Mouse (Mus musculus): ENCODE data around the gene Bcas3. TPM values are rescaled to one million over a fixed set of nuclear protein-coding genes. Genes with fewer than 3 reads are reported as not detected.
A peak's percentile ranks its signal among the peaks of the same experiment; 100 is the strongest.

The Bcas3 gene
- polyA plus RNA-seq, 1 experiment from 2014 or later = 26.5 TPM

DNA sequence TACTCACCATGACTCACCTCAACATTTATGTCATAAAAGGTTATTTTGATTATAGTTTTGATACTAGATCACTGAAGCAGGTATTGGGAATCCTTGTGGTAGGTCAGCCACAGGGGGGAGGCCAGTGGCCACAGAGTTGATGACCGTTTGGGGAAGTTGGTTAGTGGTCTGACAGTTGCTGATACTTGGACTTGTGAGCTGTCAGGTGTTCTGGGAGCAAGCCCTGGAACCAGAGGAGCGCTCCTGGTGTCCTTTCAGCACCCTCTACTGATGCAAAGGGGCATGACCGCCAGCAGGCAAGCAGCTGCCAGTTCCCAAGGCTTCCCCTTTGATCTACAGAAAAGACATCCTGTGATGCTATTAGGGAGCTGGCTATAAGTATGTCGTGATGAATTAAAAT lies 18.2 kb upstream of the Bcas3 start:
- Histone ChIP-seq H3K27ac (no peak overlapping the region), H3K4me1 (no peaks in the 10 kb centered on the region), H3K27me3 (ENCODE audit: low read depth, poor library complexity, severe bottlenecking) (no peaks in the 10 kb centered on the region), H3K4me3 (no peak overlapping the region), H3K9me3 (replicated peaks) (no peaks in the 10 kb centered on the region), H3K36me3 (peaks cover 98% of the 10 kb centered on the region)
- 45% methylated on average over 4 of the region's 4 CpGs for WGBS
- no peak for DNase-seq (ENCODE audit: low spot score)

GRCm38 (mm10) chr11:85339173-85339831 lies 13.7 kb upstream of the Bcas3 start:
- H3K4me1 ChIP-seq = no peaks in the 10 kb centered on the region
- no peaks in the 10 kb centered on the region for H3K27me3 ChIP-seq (ENCODE audit: low read depth, poor library complexity, severe bottlenecking)
- no peaks in the 10 kb centered on the region for H3K9me3 ChIP-seq (replicated peaks)
- no peak for DNase-seq (ENCODE audit: low spot score)
- WGBS = 97% methylated on average over 6 of the region's 6 CpGs
- no peak overlapping the region for H3K27ac ChIP-seq
- peaks cover 98% of the 10 kb centered on the region for H3K36me3 ChIP-seq
- H3K4me3 ChIP-seq = no peak overlapping the region

DNA sequence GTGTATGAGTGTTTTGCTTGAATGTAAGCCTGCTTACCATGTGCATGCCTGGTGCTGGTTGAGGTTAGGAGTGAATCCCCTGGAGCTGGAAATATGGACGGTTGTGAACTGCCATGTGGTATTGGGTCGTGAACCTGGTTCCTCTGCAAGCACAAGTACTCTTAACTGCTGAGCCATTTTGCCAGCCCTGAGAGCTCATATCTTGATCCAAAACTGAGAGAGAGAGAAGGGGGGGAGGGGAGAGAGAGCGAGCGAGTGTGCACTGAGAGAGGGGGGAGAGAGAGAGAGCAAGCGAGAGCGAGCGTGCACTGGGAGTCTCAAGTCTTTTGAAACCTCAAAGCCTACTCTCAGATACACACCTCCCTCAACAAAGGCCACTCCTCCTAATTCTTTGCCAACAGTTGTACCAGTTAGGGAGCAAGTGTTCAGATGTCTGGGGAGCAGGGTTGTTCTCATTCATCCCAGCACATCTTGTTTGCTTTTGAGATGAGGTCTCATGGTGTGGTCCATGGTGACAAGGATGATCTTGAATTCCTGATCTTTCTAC lies 12.8 kb upstream of the Bcas3 start:
- WGBS = 93% methylated on average over 7 of the region's 7 CpGs
- H3K27ac ChIP-seq = no peak overlapping the region
- peaks cover 91% of the 10 kb centered on the region for H3K36me3 ChIP-seq
- H3K4me3 ChIP-seq = no peak overlapping the region
- H3K27me3 ChIP-seq (ENCODE audit: low read depth, poor library complexity, severe bottlenecking) = no peaks in the 10 kb centered on the region
- no peaks in the 10 kb centered on the region for H3K9me3 ChIP-seq (replicated peaks)
- H3K4me1 ChIP-seq = no peaks in the 10 kb centered on the region
- no peak for DNase-seq (ENCODE audit: low spot score)

DNA sequence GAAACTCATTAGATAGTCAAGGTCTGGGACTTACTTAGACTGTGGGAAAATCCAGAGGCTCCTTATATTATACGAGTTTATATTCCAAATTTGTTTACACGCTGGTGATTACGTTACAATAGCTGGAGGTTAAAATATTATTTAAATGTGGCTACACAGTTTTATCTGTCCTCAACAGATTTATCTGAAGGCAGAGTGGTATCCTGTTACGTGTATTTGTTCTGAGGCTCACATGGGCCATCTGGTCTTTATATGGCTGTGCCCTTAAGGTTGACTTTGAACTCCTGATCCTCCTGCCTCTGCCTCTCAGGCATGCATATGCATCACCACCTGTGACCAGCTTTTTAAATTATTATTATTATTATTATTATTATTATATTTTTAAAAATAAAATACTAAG lies 852 bp downstream of the Bcas3 start:
- no peak for DNase-seq (ENCODE audit: low spot score)
- no peaks in the 10 kb centered on the region for H3K9me3 ChIP-seq (replicated peaks)
- peak overlapping the region; percentile 70 for H3K4me3 ChIP-seq
- no peaks in the 10 kb centered on the region for H3K27me3 ChIP-seq (ENCODE audit: low read depth, poor library complexity, severe bottlenecking)
- H3K27ac ChIP-seq = no peak overlapping the region
- peaks cover 11% of the 10 kb centered on the region for H3K4me1 ChIP-seq
- WGBS = 81% methylated on average over 4 of the region's 4 CpGs
- H3K36me3 ChIP-seq = peaks cover 2% of the 10 kb centered on the region

DNA sequence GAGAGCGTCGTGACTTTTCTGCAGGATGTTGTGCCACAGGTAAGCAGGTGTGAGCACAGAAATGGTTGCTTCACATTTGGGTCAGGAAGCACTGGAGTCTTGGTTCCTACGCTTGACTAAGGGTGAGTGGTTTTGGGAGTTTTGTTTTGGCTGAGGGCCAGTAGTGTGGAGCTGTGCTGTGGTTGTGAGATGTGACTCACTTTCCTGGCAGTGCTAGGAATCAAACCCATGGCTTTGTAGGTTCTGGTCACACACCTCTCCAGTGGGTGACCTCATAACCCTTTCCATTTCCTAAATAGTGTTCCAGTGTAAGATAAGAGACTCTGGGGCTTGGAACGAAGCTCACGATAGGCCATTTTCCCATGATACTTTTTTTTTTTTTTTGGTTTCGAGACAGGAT lies 6.7 kb downstream of the Bcas3 start:
- 95% methylated on average over 6 of the region's 6 CpGs for WGBS
- no peaks in the 10 kb centered on the region for H3K27me3 ChIP-seq (ENCODE audit: low read depth, poor library complexity, severe bottlenecking)
- H3K27ac ChIP-seq = no peak overlapping the region
- H3K4me3 ChIP-seq = no peak overlapping the region
- no peaks in the 10 kb centered on the region for H3K4me1 ChIP-seq
- peaks cover 17% of the 10 kb centered on the region for H3K36me3 ChIP-seq
- H3K9me3 ChIP-seq (replicated peaks) = no peaks in the 10 kb centered on the region
- DNase-seq (ENCODE audit: low spot score) = no peak

DNA sequence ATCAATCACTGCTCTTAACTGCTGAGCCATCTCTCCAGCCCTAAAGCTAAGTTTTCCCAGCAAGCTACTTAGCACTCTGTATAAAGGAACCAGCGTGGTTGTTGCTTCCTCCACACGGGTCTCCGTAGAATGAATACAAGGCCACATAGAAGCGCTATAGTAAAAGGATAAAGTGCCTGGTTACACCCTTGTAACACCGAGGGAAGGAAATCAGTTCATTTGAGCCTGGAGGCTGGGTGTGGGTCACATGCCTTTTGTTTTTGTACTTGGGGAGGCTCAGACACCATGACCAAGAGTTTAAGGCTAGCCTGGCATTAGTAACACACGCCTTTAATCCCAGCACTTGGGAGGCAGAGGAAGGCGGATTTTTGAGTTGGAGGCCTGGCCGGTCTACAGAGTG lies 8.7 kb downstream of the Bcas3 start:
- WGBS = 90% methylated on average over 8 of the region's 8 CpGs
- Histone ChIP-seq H3K4me1 (no peaks in the 10 kb centered on the region), H3K27me3 (ENCODE audit: low read depth, poor library complexity, severe bottlenecking) (no peaks in the 10 kb centered on the region), H3K4me3 (no peak overlapping the region), H3K27ac (no peak overlapping the region), H3K36me3 (peaks cover 20% of the 10 kb centered on the region; the same call in 1 of the 2 replicates), H3K9me3 (replicated peaks) (no peaks in the 10 kb centered on the region)
- no peak for DNase-seq (ENCODE audit: low spot score)

DNA sequence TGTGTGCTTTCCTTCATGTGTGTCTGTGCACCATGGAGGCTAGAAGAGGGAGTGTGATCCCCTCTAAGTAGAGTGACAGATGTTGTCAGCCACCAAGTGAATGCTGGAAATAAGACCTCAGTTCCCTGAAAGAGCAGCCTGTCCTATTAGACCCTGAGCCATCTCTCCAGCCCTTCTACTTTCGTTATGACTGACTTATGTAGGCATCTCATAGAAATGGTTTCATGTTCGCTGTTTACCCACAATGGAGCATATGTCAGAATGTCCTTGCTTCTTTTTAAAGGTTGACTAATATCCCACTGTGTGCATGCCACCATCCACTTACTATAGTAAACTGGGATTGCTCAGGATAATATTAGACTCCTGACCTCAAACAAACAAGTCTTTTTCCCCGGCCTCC lies 13.2 kb downstream of the Bcas3 start:
- H3K27me3 ChIP-seq (ENCODE audit: low read depth, poor library complexity, severe bottlenecking) = no peaks in the 10 kb centered on the region
- peaks cover 19% of the 10 kb centered on the region for H3K36me3 ChIP-seq
- no peaks in the 10 kb centered on the region for H3K4me1 ChIP-seq
- DNase-seq (ENCODE audit: low spot score) = no peak
- no peaks in the 10 kb centered on the region for H3K9me3 ChIP-seq (replicated peaks)
- no peak overlapping the region for H3K27ac ChIP-seq
- no peak overlapping the region for H3K4me3 ChIP-seq
- WGBS = 90% methylated on average over 3 of the region's 3 CpGs

DNA sequence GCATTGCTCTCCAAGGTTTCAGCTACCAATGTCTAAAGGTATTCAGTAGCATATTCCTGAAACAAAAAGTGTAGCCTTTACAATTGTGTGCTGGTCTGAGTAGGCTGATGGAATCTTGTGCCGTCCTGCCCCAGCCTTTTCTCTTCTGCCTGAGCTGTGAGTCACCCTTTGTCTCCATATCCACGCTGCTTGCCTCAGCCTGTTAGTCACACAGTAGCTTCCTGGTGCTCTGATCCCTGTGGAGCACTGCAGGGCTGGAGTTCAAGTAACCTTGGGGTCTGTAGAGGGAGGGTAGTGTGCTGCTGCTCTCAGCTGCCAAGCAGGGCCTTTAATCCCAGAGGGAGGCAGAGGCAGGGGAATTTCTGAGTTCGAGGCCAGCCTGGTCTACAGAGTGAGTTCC lies 14.9 kb downstream of the Bcas3 start:
- H3K4me3 ChIP-seq = no peak overlapping the region
- WGBS = 90% methylated on average over 3 of the region's 3 CpGs
- no peaks in the 10 kb centered on the region for H3K27me3 ChIP-seq (ENCODE audit: low read depth, poor library complexity, severe bottlenecking)
- DNase-seq (ENCODE audit: low spot score) = no peak
- H3K27ac ChIP-seq = no peak overlapping the region
- peaks cover 28% of the 10 kb centered on the region for H3K36me3 ChIP-seq
- no peaks in the 10 kb centered on the region for H3K4me1 ChIP-seq
- H3K9me3 ChIP-seq (replicated peaks) = no peaks in the 10 kb centered on the region

- H3K27me3 ChIP-seq (ENCODE audit: low read depth, poor library complexity, severe bottlenecking) = no peaks in the 10 kb centered on the region
- peaks cover 8% of the 10 kb centered on the region; the same call in 1 of the 2 replicates for H3K4me1 ChIP-seq
- no peaks in the 10 kb centered on the region; the same call in 1 of the 2 replicates for H3K36me3 ChIP-seq
- no peak overlapping the region for H3K4me3 ChIP-seq
- peak; percentile 23 for DNase-seq (ENCODE audit: low spot score)
- WGBS = 93% methylated on average over 3 of the region's 3 CpGs
- no peaks in the 10 kb centered on the region for H3K9me3 ChIP-seq (replicated peaks)
- H3K27ac ChIP-seq = no peak overlapping the region
Measured at GRCm38 (mm10) chr11:85379091-85379490, 26.1 kb downstream of the Bcas3 start.

DNA sequence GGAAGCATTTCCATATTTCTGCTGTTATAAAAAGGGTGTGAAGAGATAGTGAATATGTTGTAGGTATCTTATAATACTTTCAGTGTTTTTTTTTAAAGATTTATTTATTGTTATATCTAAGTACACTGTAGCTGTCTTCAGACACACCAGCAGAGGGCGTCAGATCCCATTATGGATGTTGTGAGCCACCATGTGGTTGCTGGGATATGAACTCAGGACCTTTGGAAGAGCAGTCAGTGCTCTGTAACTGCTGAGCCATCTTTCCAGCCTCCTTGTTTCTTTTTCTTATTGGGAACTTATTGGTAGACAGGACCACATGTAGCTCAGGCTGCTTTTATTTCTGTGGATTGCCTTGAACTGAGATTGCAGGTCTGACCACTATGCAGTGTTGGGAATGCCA lies 27.1 kb downstream of the Bcas3 start:
- Histone ChIP-seq H3K9me3 (replicated peaks) (no peaks in the 10 kb centered on the region), H3K36me3 (no peaks in the 10 kb centered on the region; the same call in 1 of the 2 replicates), H3K4me1 (peaks cover 14% of the 10 kb centered on the region; the same call in 1 of the 2 replicates), H3K4me3 (no peak overlapping the region), H3K27ac (no peak overlapping the region), H3K27me3 (ENCODE audit: low read depth, poor library complexity, severe bottlenecking) (no peaks in the 10 kb centered on the region)
- no peak for DNase-seq (ENCODE audit: low spot score)
- 24% methylated on average over 1 of the region's 1 CpGs for WGBS

GRCm38 (mm10) chr11:85382055-85382454 lies 29.1 kb downstream of the Bcas3 start:
- DNase-seq (ENCODE audit: low spot score) = peak; percentile 80
- H3K4me1 ChIP-seq = peaks cover 14% of the 10 kb centered on the region; the same call in 1 of the 2 replicates
- H3K9me3 ChIP-seq (replicated peaks) = no peaks in the 10 kb centered on the region
- H3K4me3 ChIP-seq = no peak overlapping the region
- H3K36me3 ChIP-seq = no peaks in the 10 kb centered on the region
- 15% methylated on average over 4 of the region's 4 CpGs for WGBS
- H3K27ac ChIP-seq = no peak overlapping the region
- H3K27me3 ChIP-seq (ENCODE audit: low read depth, poor library complexity, severe bottlenecking) = no peaks in the 10 kb centered on the region

DNA sequence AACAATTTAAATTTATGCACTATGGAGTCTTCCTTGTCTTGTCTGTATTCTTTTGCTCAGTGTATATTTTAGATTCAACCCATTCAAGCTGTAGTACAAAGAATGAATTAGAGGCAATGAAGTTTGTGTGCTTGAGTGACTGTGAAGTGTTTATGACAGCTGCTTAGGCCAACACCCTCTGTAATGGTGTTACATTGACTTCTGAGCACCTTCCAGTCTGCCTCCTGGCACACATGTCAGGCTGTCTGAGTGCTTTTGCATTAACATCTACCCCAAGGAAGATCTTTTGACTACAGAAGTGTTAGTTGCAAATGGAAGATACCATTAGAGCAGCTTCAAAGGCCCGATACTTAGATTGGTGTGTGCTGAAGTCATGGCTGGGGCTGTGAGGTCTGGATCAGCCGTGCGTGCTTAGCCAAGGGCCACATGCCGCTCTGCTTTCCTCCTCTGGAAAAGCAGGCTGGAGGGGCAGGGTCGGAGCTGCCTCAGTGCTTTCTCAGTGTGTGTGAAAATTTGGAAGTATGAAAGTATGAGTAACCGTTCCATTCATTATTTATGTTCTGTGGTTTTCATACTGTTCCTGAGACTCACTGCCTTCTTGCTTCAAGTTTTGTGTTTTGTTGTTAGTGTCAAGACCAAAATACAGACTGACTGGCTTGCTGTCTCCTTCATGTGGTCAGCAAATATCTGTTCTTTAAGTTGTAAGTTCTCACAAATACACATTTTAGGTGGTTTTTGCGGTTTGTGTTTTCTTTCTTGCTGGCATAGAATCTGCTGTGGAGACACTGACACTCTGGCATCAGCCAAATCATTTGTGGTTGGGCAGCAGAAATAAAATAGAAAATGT lies 31.2 kb downstream of the Bcas3 start:
- Histone ChIP-seq H3K4me1 (peaks cover 14% of the 10 kb centered on the region; the same call in 1 of the 2 replicates), H3K36me3 (no peaks in the 10 kb centered on the region), H3K4me3 (no peak overlapping the region), H3K27me3 (ENCODE audit: low read depth, poor library complexity, severe bottlenecking) (no peaks in the 10 kb centered on the region), H3K27ac (no peak overlapping the region), H3K9me3 (replicated peaks) (no peaks in the 10 kb centered on the region)
- WGBS = 82% methylated on average over 7 of the region's 7 CpGs
- DNase-seq (ENCODE audit: low spot score) = no peak

Data from limb, embryonic 10.5 days (tissue).